Mouse (Mus musculus) stomach, embryonic 16.5 days (tissue): ENCODE measurements at regions not wholly inside any gene's neighbourhood (a gene's known extent, or its start where the extent isn't known, plus 50 kb on each side); places are given as distances from the start of the nearest gene placed in this dataset.

Experiments used
- ATAC-seq: fragments of 200-750 bp; cut with Nextera tagmentation; 2 replicates; pipeline ENCODE4 v1.8.0; 2017; ENCODE audit warnings: moderate number of reproducible peaks, moderate TSS enrichment; ENCODE audit not compliant: insufficient read depth, low FRiP score
- H3K27ac ChIP-seq: fragments of 300-500 bp; sonication (generic); 2 replicates; pipeline ENCODE4 v1.5.1; 2014; ENCODE audit warnings: low read length
- H3K27me3 ChIP-seq: fragments of 300-500 bp; sonication (generic); 2 replicates; pipeline ENCODE4 v1.6.1; 2014; ENCODE audit warnings: low read length, control low read depth, mixed read lengths; ENCODE audit not compliant: control insufficient read depth, insufficient read depth
- H3K36me3 ChIP-seq: fragments of 300-500 bp; sonication (generic); 2 replicates; pipeline ENCODE4 v1.6.1; 2014; ENCODE audit warnings: low read length; ENCODE audit not compliant: control insufficient read depth, insufficient read depth
- H3K4me1 ChIP-seq: fragments of 300-500 bp; sonication (generic); 2 replicates; pipeline ENCODE4 v1.6.1; 2014; ENCODE audit warnings: low read length, control low read depth, mixed read lengths; ENCODE audit not compliant: control insufficient read depth, insufficient read depth
- H3K4me2 ChIP-seq: fragments of 300-500 bp; sonication (generic); 2 replicates; pipeline ENCODE4 v1.6.1; 2014; ENCODE audit warnings: low read depth, low read length, mixed read lengths
- H3K4me3 ChIP-seq: fragments of 300-500 bp; sonication (generic); replicated peaks from 2 replicates; pipeline ENCODE4 v1.5.1; 2014; ENCODE audit warnings: mild to moderate bottlenecking, low read length
- H3K9ac ChIP-seq: fragments of 300-500 bp; sonication (generic); 2 replicates; pipeline ENCODE4 v1.6.1; 2014; ENCODE audit warnings: low read length
- H3K9me3 ChIP-seq: fragments of 300-500 bp; sonication (generic); replicated peaks from 2 replicates; pipeline ENCODE4 v1.6.1; 2016; ENCODE audit warnings: low read length, control low read depth; ENCODE audit not compliant: control insufficient read depth
- WGBS: fragments of 180-500 bp; shearing (Covaris S2); extraction: QIAGEN DNeasy Blood & Tissue Kit; methylation state at CpG from one replicate; pipeline ENCODE4 v1.1.7; 2014; 5-methylcytosine and 5-hydroxymethylcytosine counted together

DNA sequence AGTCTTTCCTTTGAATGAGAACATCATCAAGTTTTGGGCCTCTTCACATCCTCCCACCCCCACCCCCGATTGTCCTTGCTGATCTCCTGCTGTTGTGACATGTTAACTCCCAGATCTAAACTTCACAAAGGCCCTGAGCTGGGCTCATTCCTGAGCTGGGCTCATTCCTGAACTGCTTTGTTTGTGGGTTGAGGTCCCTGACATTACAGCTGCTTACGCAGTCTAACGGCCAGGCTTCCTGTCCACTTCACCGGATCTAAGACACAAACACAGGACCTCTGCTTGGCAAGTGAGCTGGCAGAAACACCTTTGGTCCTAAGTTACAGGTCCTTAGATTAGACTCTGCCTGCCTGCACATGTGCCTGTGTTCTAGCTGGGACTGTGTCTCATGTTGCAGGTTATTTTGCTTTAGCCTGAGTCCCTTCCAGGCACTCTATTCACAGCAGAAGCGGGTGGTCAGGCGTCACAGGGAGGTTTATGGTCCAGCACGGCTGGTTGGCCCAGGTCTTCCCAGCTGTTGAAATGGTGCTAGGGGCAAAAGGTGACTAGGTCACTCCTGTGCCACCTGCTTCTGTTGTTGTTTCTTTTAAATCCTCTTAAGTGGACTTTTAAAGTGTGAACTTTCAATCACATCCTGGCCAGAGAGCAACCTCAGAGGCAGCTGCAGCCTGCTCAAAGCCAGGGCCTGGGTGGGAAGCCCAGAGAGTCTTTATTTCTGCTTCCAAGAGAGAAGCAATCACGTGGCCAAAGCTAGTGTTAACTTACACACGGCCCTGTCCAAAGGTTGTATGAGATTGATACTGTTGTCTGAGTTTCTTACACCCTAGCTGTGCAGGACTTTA lies 79.1 kb downstream of the Foxb1 start:
- H3K4me1 ChIP-seq, result no peaks in the 10 kb centered on the region
- no peaks in the 10 kb centered on the region for H3K27me3 ChIP-seq
- no peaks in the 10 kb centered on the region for H3K9me3 ChIP-seq
- H3K4me2 ChIP-seq, result no peak overlapping the region
- no peak overlapping the region for H3K9ac ChIP-seq
- WGBS, result 23% methylated on average over 9 of the region's 9 CpGs
- ATAC-seq, result 0 out of 2 replicates have a peak, but pooled peaks have one; percentile 56
- no peak overlapping the region for H3K4me3 ChIP-seq
- no peaks in the 10 kb centered on the region for H3K36me3 ChIP-seq
- no peak overlapping the region for H3K27ac ChIP-seq

- H3K9me3 ChIP-seq, result no peaks in the 10 kb centered on the region
- no peak overlapping the region for H3K4me2 ChIP-seq
- no peak overlapping the region for H3K4me3 ChIP-seq
- no peak for ATAC-seq
- no peak overlapping the region for H3K9ac ChIP-seq
- H3K27ac ChIP-seq, result no peak overlapping the region
- 33% methylated on average over 1 of the region's 1 CpGs for WGBS
- no peaks in the 10 kb centered on the region for H3K27me3 ChIP-seq
- no peaks in the 10 kb centered on the region for H3K36me3 ChIP-seq
- no peaks in the 10 kb centered on the region for H3K4me1 ChIP-seq
Measured at GRCm38 (mm10) chr9:69678634-69679033, 82.1 kb downstream of the Foxb1 start.

- no peak for ATAC-seq
- Histone ChIP-seq H3K9ac (no peak overlapping the region), H3K9me3 (no peaks in the 10 kb centered on the region), H3K36me3 (no peaks in the 10 kb centered on the region), H3K27me3 (peaks cover 33% of the 10 kb centered on the region), H3K4me3 (no peak overlapping the region), H3K4me2 (no peak overlapping the region), H3K4me1 (no peaks in the 10 kb centered on the region), H3K27ac (no peak overlapping the region)
- 74% methylated on average over 10 of the region's 10 CpGs for WGBS
Measured at GRCm38 (mm10) chr9:69673463-69674105, 87.2 kb downstream of the Foxb1 start.

GRCm38 (mm10) chr9:69672657-69673462 lies 87.9 kb downstream of the Foxb1 start:
- Histone ChIP-seq H3K4me1 (no peaks in the 10 kb centered on the region), H3K27me3 (peaks cover 41% of the 10 kb centered on the region), H3K9ac (no peak overlapping the region), H3K36me3 (no peaks in the 10 kb centered on the region), H3K4me3 (no peak overlapping the region), H3K4me2 (no peak overlapping the region), H3K9me3 (no peaks in the 10 kb centered on the region), H3K27ac (no peak overlapping the region)
- no peak for ATAC-seq
- 70% methylated on average over 13 of the region's 13 CpGs for WGBS

GRCm38 (mm10) chr9:69671199-69671598 lies 89.5 kb downstream of the Foxb1 start:
- H3K4me1 ChIP-seq, result no peaks in the 10 kb centered on the region
- H3K9me3 ChIP-seq, result no peaks in the 10 kb centered on the region
- no peak overlapping the region for H3K9ac ChIP-seq
- no peak for ATAC-seq
- H3K36me3 ChIP-seq, result no peaks in the 10 kb centered on the region
- H3K27ac ChIP-seq, result no peak overlapping the region
- peak overlapping the region; percentile 9; the same call in 1 of the 2 replicates for H3K4me3 ChIP-seq
- peak overlapping the region; percentile 28 for H3K4me2 ChIP-seq
- H3K27me3 ChIP-seq, result peaks cover 47% of the 10 kb centered on the region
- 1% methylated on average over 18 of the region's 18 CpGs for WGBS

- Histone ChIP-seq H3K4me2 (no peak overlapping the region), H3K9ac (no peak overlapping the region), H3K4me1 (no peaks in the 10 kb centered on the region), H3K36me3 (no peaks in the 10 kb centered on the region), H3K27ac (no peak overlapping the region), H3K4me3 (no peak overlapping the region), H3K27me3 (peaks cover 51% of the 10 kb centered on the region), H3K9me3 (no peaks in the 10 kb centered on the region)
- ATAC-seq, result no peak
- WGBS, result 0% methylated on average over 17 of the region's 17 CpGs
Measured at GRCm38 (mm10) chr9:69670551-69671044, 90.1 kb downstream of the Foxb1 start.

DNA sequence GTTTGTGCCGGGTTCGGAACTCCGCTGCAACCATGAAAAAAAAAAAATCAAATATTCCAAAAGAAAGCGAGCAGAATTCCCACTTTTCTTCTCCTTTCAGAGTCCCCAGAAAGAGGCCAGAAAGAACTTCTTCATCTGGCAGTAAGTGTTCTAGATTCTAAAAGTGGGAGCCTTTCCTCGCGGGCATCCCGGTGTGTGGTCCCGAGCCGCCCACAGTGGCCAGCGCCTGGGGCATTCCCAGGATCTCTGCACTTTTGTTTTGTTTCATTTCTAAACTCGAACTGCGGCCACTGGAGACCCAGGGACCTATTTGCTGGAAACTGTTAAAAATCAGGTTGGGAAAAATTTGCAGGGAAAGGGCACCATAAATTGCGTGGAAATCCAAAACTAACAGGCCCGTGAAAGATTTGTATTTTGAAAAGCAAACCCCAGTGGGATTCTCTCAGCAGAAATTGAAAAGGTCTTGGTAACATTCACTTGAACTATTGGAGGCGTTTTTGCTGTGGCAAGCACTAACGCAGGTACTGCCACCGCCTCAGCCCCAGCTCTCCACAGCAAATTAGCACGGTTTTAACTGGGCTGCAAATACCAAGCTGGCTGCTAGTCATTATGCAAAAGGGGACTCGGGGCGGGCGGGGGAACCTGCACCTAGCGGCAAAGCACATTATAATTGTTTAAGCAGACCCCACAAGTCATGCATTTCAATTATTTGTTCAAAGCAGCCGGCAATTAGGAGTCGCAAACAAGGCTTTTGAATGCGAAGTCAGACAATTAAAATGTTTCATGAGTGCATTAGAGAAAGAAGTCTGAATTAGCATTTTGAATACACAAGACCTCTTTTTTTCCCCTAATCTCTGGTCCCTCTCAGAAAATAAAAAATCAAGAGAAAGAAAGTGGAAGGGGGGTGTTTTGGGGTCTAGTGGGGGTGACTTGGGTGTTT lies 90.9 kb downstream of the Foxb1 start:
- Histone ChIP-seq H3K4me2 (peak overlapping the region; percentile 17; the same call in 1 of the 2 replicates), H3K9ac (no peak overlapping the region), H3K36me3 (no peaks in the 10 kb centered on the region), H3K4me1 (no peaks in the 10 kb centered on the region), H3K27ac (no peak overlapping the region), H3K27me3 (peaks cover 51% of the 10 kb centered on the region), H3K4me3 (no peak overlapping the region), H3K9me3 (no peaks in the 10 kb centered on the region)
- ATAC-seq, result no peak
- WGBS, result 4% methylated on average over 25 of the region's 25 CpGs

GRCm38 (mm10) chr9:69668475-69669090 lies 92.2 kb downstream of the Foxb1 start:
- no peaks in the 10 kb centered on the region for H3K36me3 ChIP-seq
- peaks cover 51% of the 10 kb centered on the region for H3K27me3 ChIP-seq
- H3K4me1 ChIP-seq, result no peaks in the 10 kb centered on the region
- 12% methylated on average over 9 of the region's 9 CpGs for WGBS
- H3K9ac ChIP-seq, result no peak overlapping the region
- H3K9me3 ChIP-seq, result no peaks in the 10 kb centered on the region
- no peak overlapping the region for H3K27ac ChIP-seq
- H3K4me3 ChIP-seq, result no peak overlapping the region
- ATAC-seq, result no peak
- no peak overlapping the region for H3K4me2 ChIP-seq
